Mouse (Mus musculus) MEL (cell line): Measurements from ENCODE around the gene Pip4k2b.

Source experiments
- CTCF ChIP-seq, 3 experiments: IDR thresholded peaks in 2 of 3; conservative IDR thresholded peaks in 1 of 3; 2 replicates each; pipeline ENCODE4 v1.5.1; 2011 to 2012; ENCODE audit warnings: low read length in 3 of 3, low read depth in 2 of 3, mild to moderate bottlenecking in 2 of 3, improper control_type of control experiment in 1 of 3, inconsistent platforms in 1 of 3, mixed read lengths in 1 of 3, moderate library complexity in 1 of 3; ENCODE audit not compliant: control insufficient read depth in 1 of 3, insufficient read depth in 1 of 3, poor library complexity in 1 of 3, severe bottlenecking in 1 of 3
- ETS1 ChIP-seq: IDR thresholded peaks from 2 replicates; pipeline ENCODE4 v1.6.1; 2012; ENCODE audit warnings: low read depth, mild to moderate bottlenecking, inconsistent platforms, low read length, improper control_type of control experiment, moderate library complexity
- HCFC1 ChIP-seq: IDR thresholded peaks from 2 replicates; pipeline ENCODE4 v1.6.1; 2012; ENCODE audit warnings: low read depth, mild to moderate bottlenecking, inconsistent platforms, low read length, improper control_type of control experiment, moderate library complexity
- MAFK ChIP-seq: IDR thresholded peaks from 2 replicates; pipeline ENCODE4 v1.6.1; 2011; ENCODE audit warnings: low read depth, mild to moderate bottlenecking, low read length, improper control_type of control experiment, borderline replicate concordance
- MEF2A ChIP-seq: IDR thresholded peaks from 2 replicates; pipeline ENCODE4 v1.6.1; 2014; ENCODE audit warnings: low read depth, mild to moderate bottlenecking, inconsistent platforms, low read length, improper control_type of control experiment; ENCODE audit not compliant: poor library complexity, insufficient replicate concordance, severe bottlenecking; ENCODE audit errors: extremely low read depth
- POLR2A ChIP-seq, 2 experiments: IDR thresholded peaks; 2 replicates each; pipeline ENCODE4 v1.6.1; 2011 to 2012; ENCODE audit warnings: low read length in 2 of 2, mild to moderate bottlenecking in 2 of 2, control low read depth in 1 of 2, improper control_type of control experiment in 1 of 2, low read depth in 1 of 2, moderate library complexity in 1 of 2; ENCODE audit not compliant: control insufficient read depth in 1 of 2, insufficient read depth in 1 of 2, poor library complexity in 1 of 2
- RCOR1 ChIP-seq: IDR thresholded peaks from 2 replicates; pipeline ENCODE4 v1.6.1; 2012; ENCODE audit warnings: low read depth, mild to moderate bottlenecking, inconsistent platforms, low read length, improper control_type of control experiment
- SMC3 ChIP-seq: IDR thresholded peaks from 2 replicates; pipeline ENCODE4 v1.6.1; 2011; ENCODE audit warnings: low read depth, low read length, improper control_type of control experiment
- TAL1 ChIP-seq: IDR thresholded peaks from 2 replicates; pipeline ENCODE4 v1.6.1; 2012; ENCODE audit warnings: mild to moderate bottlenecking, inconsistent platforms, low read length, moderate library complexity, mixed read lengths
- USF1 ChIP-seq: IDR thresholded peaks from 2 replicates; pipeline ENCODE4 v1.6.1; 2014; ENCODE audit warnings: low read depth, mild to moderate bottlenecking, inconsistent platforms, low read length, improper control_type of control experiment, moderate library complexity
- USF2 ChIP-seq, 2 experiments: IDR thresholded peaks; 2 replicates each; pipeline ENCODE4 v1.6.1; 2011 to 2012; ENCODE audit warnings: improper control_type of control experiment in 2 of 2, low read length in 2 of 2, borderline replicate concordance in 1 of 2, inconsistent platforms in 1 of 2, low read depth in 1 of 2, mild to moderate bottlenecking in 1 of 2; ENCODE audit not compliant: insufficient read depth in 1 of 2
- ZC3H11A ChIP-seq: IDR thresholded peaks from 2 replicates; pipeline ENCODE4 v1.6.1; 2012; ENCODE audit warnings: low read depth, mild to moderate bottlenecking, inconsistent platforms, low read length, improper control_type of control experiment

DNA sequence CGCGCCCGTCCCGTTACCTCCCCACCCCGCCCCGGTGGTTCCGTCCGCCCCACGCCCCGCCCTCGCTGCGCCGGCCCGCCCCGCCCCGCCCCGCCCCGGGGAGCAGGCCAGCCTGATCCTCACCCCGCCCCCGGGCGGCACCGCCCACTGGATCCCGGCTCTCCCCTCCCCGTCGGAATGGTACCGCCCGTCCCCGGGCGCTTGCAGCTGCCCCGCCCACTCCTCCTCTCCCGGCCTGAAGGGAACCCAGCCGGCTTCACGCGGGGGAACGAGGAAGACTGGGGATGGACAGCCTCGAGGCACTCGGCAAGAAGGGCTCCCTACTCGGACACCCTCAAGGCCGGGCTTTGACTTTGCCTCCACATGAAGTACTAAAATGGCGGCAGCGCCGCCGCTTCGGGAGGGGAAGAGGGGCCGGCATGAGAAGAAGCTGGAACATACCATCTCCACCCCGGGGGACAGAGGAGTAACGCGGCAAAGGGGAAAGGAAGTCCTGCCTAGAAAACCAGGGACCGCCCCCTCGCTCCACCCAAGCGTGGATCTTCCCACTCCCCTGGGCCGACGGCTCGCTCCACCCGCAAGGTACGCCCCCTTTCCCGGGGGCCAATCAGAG, 320 bp upstream of the Pip4k2b start:
- TF ChIP-seq HCFC1 (peak; percentile 69; the same call in 1 of the 2 replicates), ETS1 (no peak), POLR2A (IDR thresholded peaks at IDR 0.05; ENCODE audit: control insufficient read depth in 1 of 2, insufficient read depth in 1 of 2, low read depth in 1 of 2, low read length in 2 of 2, poor library complexity in 1 of 2) (peak in 1 of 2 experiments; percentile 86; a peak in 2 of 4 replicates), USF2 (IDR thresholded peaks at IDR 0.05; ENCODE audit: borderline replicate concordance in 1 of 2, insufficient read depth in 1 of 2, low read depth in 1 of 2, low read length in 2 of 2) (no peak), USF1 (no peak), SMC3 (no peak), CTCF (IDR thresholded peaks at IDR 0.05 in 2 of 3, conservative IDR thresholded peaks at IDR 0.05 in 1 of 3; ENCODE audit: control insufficient read depth in 1 of 3, insufficient read depth in 1 of 3, low read depth in 2 of 3, low read length in 3 of 3, poor library complexity in 1 of 3, severe bottlenecking in 1 of 3) (0 out of 6 replicates have a peak, but pooled peaks of 1 of the 3 experiments have one; percentile 0), MEF2A (no peak), MAFK (no peak), RCOR1 (no peak), TAL1 (no peak), ZC3H11A (no peak)
